Mouse (Mus musculus): ENCODE results near the gene Atp5c1.
A peak's percentile ranks its signal among the peaks of the same experiment; 100 is the strongest.

Gene Atp5c1

GRCm38 (mm10) chr2:10080310-10081010 lies at the start of gene Atp5c1, which contains the start of gene Kin:
Gene Atp5c1, minus strand, starts transcription at chr2:10080510.
Gene Kin, plus strand, starts transcription at chr2:10080593.
- peak; percentile 95 for DNase-seq (ENCODE audit: low spot score)

GRCm38 (mm10) chr2:10128571-10128970 lies 48.3 kb upstream of the Atp5c1 start:
- DNase-seq (ENCODE audit: low spot score) = no peak

- DNase-seq (ENCODE audit: low spot score) = no peak
These were observed 47.2 kb upstream of the Atp5c1 start for GRCm38 (mm10) chr2:10127471-10127870.

- no peak for DNase-seq (ENCODE audit: low spot score)
These were observed 45.8 kb upstream of the Atp5c1 start for GRCm38 (mm10) chr2:10126122-10126521.

- DNase-seq (ENCODE audit: low spot score) = no peak
These were observed 41.5 kb upstream of the Atp5c1 start for GRCm38 (mm10) chr2:10121826-10122225.

- DNase-seq (ENCODE audit: low spot score) = no peak
These were observed 39.0 kb upstream of the Atp5c1 start for GRCm38 (mm10) chr2:10119276-10119675.

GRCm38 (mm10) chr2:10118751-10119150 lies 38.4 kb upstream of the Atp5c1 start:
- DNase-seq (ENCODE audit: low spot score) = no peak

GRCm38 (mm10) chr2:10108535-10109189 lies 28.4 kb upstream of the Atp5c1 start:
- no peak for DNase-seq (ENCODE audit: low spot score)

- no peak for DNase-seq (ENCODE audit: low spot score)
These were observed 20.9 kb upstream of the Atp5c1 start for GRCm38 (mm10) chr2:10101180-10101579.

- no peak for DNase-seq (ENCODE audit: low spot score)
These were observed 20.2 kb upstream of the Atp5c1 start for GRCm38 (mm10) chr2:10100471-10100870.

GRCm38 (mm10) chr2:10098598-10099215 lies 18.4 kb upstream of the Atp5c1 start:
- DNase-seq (ENCODE audit: low spot score) = peak; percentile 41

GRCm38 (mm10) chr2:10094327-10095100 lies 14.2 kb upstream of the Atp5c1 start:
- DNase-seq (ENCODE audit: low spot score) = no peak

GRCm38 (mm10) chr2:10087256-10087850 lies 7.0 kb upstream of the Atp5c1 start:
- DNase-seq (ENCODE audit: low spot score) = no peak

GRCm38 (mm10) chr2:10082737-10083136 lies 2.4 kb upstream of the Atp5c1 start:
- DNase-seq (ENCODE audit: low spot score) = no peak

GRCm38 (mm10) chr2:10081453-10082080 lies 1.3 kb upstream of the Atp5c1 start:
- DNase-seq (ENCODE audit: low spot score) = no peak

GRCm38 (mm10) chr2:10079745-10080309 lies 483 bp downstream of the Atp5c1 start:
- peak; percentile 35 for DNase-seq (ENCODE audit: low spot score)

- DNase-seq (ENCODE audit: low spot score) = no peak
These were observed 3.6 kb downstream of the Atp5c1 start for GRCm38 (mm10) chr2:10076675-10077074.

GRCm38 (mm10) chr2:10074470-10074869 lies 5.8 kb downstream of the Atp5c1 start:
- DNase-seq (ENCODE audit: low spot score) = no peak

GRCm38 (mm10) chr2:10071751-10072150 lies 8.6 kb downstream of the Atp5c1 start:
- DNase-seq (ENCODE audit: low spot score) = no peak

- DNase-seq (ENCODE audit: low spot score) = no peak
These were observed 21.5 kb downstream of the Atp5c1 start for GRCm38 (mm10) chr2:10058836-10059235.

- no peak for DNase-seq (ENCODE audit: low spot score)
These were observed 28.3 kb downstream of the Atp5c1 start for GRCm38 (mm10) chr2:10051996-10052395.

Measured in c-Kit-positive CD71-positive TER-119-positive erythroid progenitor cells, embryonic 14.5 days (primary cell).